Mouse (Mus musculus) heart, embryonic 11.5 days (tissue): ENCODE results near the gene Wdpcp. TPM values are rescaled to one million over a fixed set of nuclear protein-coding genes. Genes with fewer than 3 reads are reported as not detected.

Experiments used
- ATAC-seq: fragments of 200-750 bp; cut with Nextera tagmentation; replicated peaks from 2 replicates; pipeline ENCODE4 v1.8.0; 2017; ENCODE audit warnings: moderate library complexity; ENCODE audit not compliant: insufficient number of reproducible peaks, low FRiP score, low TSS enrichment
- H3K27ac ChIP-seq: fragments of 300-500 bp; sonication (generic); 2 replicates; pipeline ENCODE4 v1.5.1; 2014; ENCODE audit warnings: mild to moderate bottlenecking, low read depth, low read length
- H3K27me3 ChIP-seq: fragments of 300-500 bp; sonication (generic); 2 replicates; pipeline ENCODE4 v1.6.1; 2014; ENCODE audit warnings: mild to moderate bottlenecking, low read length, mixed read lengths; ENCODE audit not compliant: control insufficient read depth, insufficient read depth
- H3K36me3 ChIP-seq: fragments of 300-500 bp; sonication (generic); 2 replicates; pipeline ENCODE4 v1.6.1; 2014; ENCODE audit warnings: mild to moderate bottlenecking, low read length, moderate library complexity, mixed read lengths; ENCODE audit not compliant: control insufficient read depth, insufficient read depth
- H3K4me1 ChIP-seq: fragments of 300-500 bp; sonication (generic); 2 replicates; pipeline ENCODE4 v1.6.1; 2014; ENCODE audit warnings: low read length; ENCODE audit not compliant: control insufficient read depth, insufficient read depth
- H3K4me2 ChIP-seq: fragments of 300-500 bp; sonication (generic); 2 replicates; pipeline ENCODE4 v1.6.1; 2014; ENCODE audit warnings: mild to moderate bottlenecking, moderate library complexity
- H3K4me3 ChIP-seq: fragments of 300-500 bp; sonication (generic); 2 replicates; pipeline ENCODE4 v1.5.1; 2014; ENCODE audit warnings: low read depth, low read length
- H3K9ac ChIP-seq: fragments of 300-500 bp; sonication (generic); 2 replicates; pipeline ENCODE4 v1.6.1; 2014; ENCODE audit warnings: mild to moderate bottlenecking, low read depth, low read length, moderate library complexity
- H3K9me3 ChIP-seq: fragments of 300-500 bp; sonication (generic); replicated peaks from 2 replicates; pipeline ENCODE4 v1.6.1; 2016; ENCODE audit warnings: low read length; ENCODE audit not compliant: control insufficient read depth
- WGBS: fragments of 180-500 bp; shearing (Covaris S2); extraction: QIAGEN DNeasy Blood & Tissue Kit; methylation state at CpG from one replicate; pipeline ENCODE4 v1.1.7; 2014; ENCODE audit not compliant: insufficient replicate concordance; 5-methylcytosine and 5-hydroxymethylcytosine counted together
- polyA plus RNA-seq: library from polyadenylated mRNA; unstranded; fragments of >200 nt; fragmentation: Nextera tagmentation; extraction: Ambion mirVana; gene quantifications from 2 replicates; pipeline ENCODE4 v1.2.1, GENCODE M21; 2014

Wdpcp gene
- polyA plus RNA-seq, 1 experiment from 2014 or later, result 6.5 TPM

GRCm38 (mm10) chr11:21729961-21730360 is 157.9 kb downstream of the Wdpcp start:
- H3K4me3 ChIP-seq, result no peak overlapping the region
- WGBS, result 86% methylated on average over 6 of the region's 6 CpGs
- no peaks in the 10 kb centered on the region for H3K36me3 ChIP-seq
- no peak overlapping the region for H3K9ac ChIP-seq
- no peaks in the 10 kb centered on the region for H3K4me1 ChIP-seq
- ATAC-seq, result no peak
- no peaks in the 10 kb centered on the region for H3K27me3 ChIP-seq
- no peak overlapping the region for H3K4me2 ChIP-seq
- no peak overlapping the region for H3K27ac ChIP-seq
- H3K9me3 ChIP-seq, result no peaks in the 10 kb centered on the region

- WGBS, result 59% methylated on average over 6 of the region's 6 CpGs
- H3K9ac ChIP-seq, result no peak overlapping the region
- H3K4me1 ChIP-seq, result no peaks in the 10 kb centered on the region
- H3K4me2 ChIP-seq, result no peak overlapping the region
- H3K9me3 ChIP-seq, result no peaks in the 10 kb centered on the region
- no peaks in the 10 kb centered on the region for H3K27me3 ChIP-seq
- no peak overlapping the region for H3K4me3 ChIP-seq
- H3K36me3 ChIP-seq, result no peaks in the 10 kb centered on the region
- no peak overlapping the region for H3K27ac ChIP-seq
- no peak for ATAC-seq
Measured at GRCm38 (mm10) chr11:21735272-21735671, 163.2 kb downstream of the Wdpcp start.

GRCm38 (mm10) chr11:21749487-21749886 is 177.5 kb downstream of the Wdpcp start:
- Histone ChIP-seq H3K9ac (no peak overlapping the region), H3K36me3 (no peaks in the 10 kb centered on the region), H3K4me2 (no peak overlapping the region), H3K4me3 (no peak overlapping the region), H3K9me3 (no peaks in the 10 kb centered on the region), H3K27ac (no peak overlapping the region), H3K4me1 (0 out of 2 replicates have a peak, but pooled peaks cover 5% of the 10 kb centered on the region), H3K27me3 (no peaks in the 10 kb centered on the region)
- WGBS, result 57% methylated on average over 4 of the region's 4 CpGs
- no peak for ATAC-seq

- Histone ChIP-seq H3K9me3 (no peaks in the 10 kb centered on the region; the same call in 1 of the 2 replicates), H3K4me2 (no peak overlapping the region), H3K36me3 (no peaks in the 10 kb centered on the region), H3K4me3 (no peak overlapping the region), H3K4me1 (no peaks in the 10 kb centered on the region), H3K27me3 (no peaks in the 10 kb centered on the region), H3K9ac (no peak overlapping the region), H3K27ac (no peak overlapping the region)
- no peak for ATAC-seq
- 87% methylated on average over 4 of the region's 4 CpGs for WGBS
Measured at GRCm38 (mm10) chr11:21763201-21763600, 191.2 kb downstream of the Wdpcp start.

- no peaks in the 10 kb centered on the region for H3K36me3 ChIP-seq
- no peaks in the 10 kb centered on the region for H3K27me3 ChIP-seq
- no peak overlapping the region for H3K4me3 ChIP-seq
- no peaks in the 10 kb centered on the region for H3K4me1 ChIP-seq
- ATAC-seq, result no peak
- no peak overlapping the region for H3K27ac ChIP-seq
- no peak overlapping the region for H3K4me2 ChIP-seq
- no peak overlapping the region for H3K9ac ChIP-seq
- 62% methylated on average over 3 of the region's 3 CpGs for WGBS
- H3K9me3 ChIP-seq, result no peaks in the 10 kb centered on the region
Measured at GRCm38 (mm10) chr11:21788831-21789230, 216.8 kb downstream of the Wdpcp start.

- no peak for ATAC-seq
- Histone ChIP-seq H3K36me3 (no peaks in the 10 kb centered on the region), H3K4me2 (no peak overlapping the region), H3K27me3 (no peaks in the 10 kb centered on the region), H3K4me1 (no peaks in the 10 kb centered on the region), H3K27ac (no peak overlapping the region), H3K9me3 (no peaks in the 10 kb centered on the region), H3K9ac (no peak overlapping the region), H3K4me3 (no peak overlapping the region)
- 93% methylated on average over 3 of the region's 3 CpGs for WGBS
Measured at GRCm38 (mm10) chr11:21824941-21825340, 252.9 kb downstream of the Wdpcp start.

- Histone ChIP-seq H3K4me1 (no peaks in the 10 kb centered on the region), H3K4me2 (no peak overlapping the region), H3K36me3 (no peaks in the 10 kb centered on the region), H3K9me3 (no peaks in the 10 kb centered on the region), H3K4me3 (no peak overlapping the region), H3K9ac (no peak overlapping the region), H3K27me3 (no peaks in the 10 kb centered on the region), H3K27ac (no peak overlapping the region)
- WGBS, result 75% methylated on average over 1 of the region's 1 CpGs
- ATAC-seq, result no peak
Measured at GRCm38 (mm10) chr11:21826521-21826920, 254.5 kb downstream of the Wdpcp start.

- 84% methylated on average over 2 of the region's 2 CpGs for WGBS
- no peak overlapping the region for H3K4me3 ChIP-seq
- H3K9ac ChIP-seq, result no peak overlapping the region
- ATAC-seq, result no peak
- H3K27ac ChIP-seq, result no peak overlapping the region
- no peaks in the 10 kb centered on the region for H3K36me3 ChIP-seq
- no peak overlapping the region for H3K4me2 ChIP-seq
- no peaks in the 10 kb centered on the region for H3K9me3 ChIP-seq
- no peaks in the 10 kb centered on the region for H3K27me3 ChIP-seq
- no peaks in the 10 kb centered on the region for H3K4me1 ChIP-seq
Measured at GRCm38 (mm10) chr11:21847040-21847439, 275.0 kb downstream of the Wdpcp start.

GRCm38 (mm10) chr11:21864000-21864399 is 292.0 kb downstream of the Wdpcp start:
- WGBS, result 48% methylated on average over 6 of the region's 6 CpGs

More at GRCm38 (mm10) chr11:21864000-21864399, 292.0 kb downstream of the Wdpcp start:
- Histone ChIP-seq H3K36me3 (no peaks in the 10 kb centered on the region), H3K9ac (no peak overlapping the region), H3K27me3 (no peaks in the 10 kb centered on the region), H3K4me3 (no peak overlapping the region), H3K4me1 (no peaks in the 10 kb centered on the region), H3K4me2 (no peak overlapping the region), H3K9me3 (peaks cover 4% of the 10 kb centered on the region; the same call in 1 of the 2 replicates), H3K27ac (no peak overlapping the region)
- no peak for ATAC-seq
